Mouse (Mus musculus) liver, embryonic 14 days (tissue): ENCODE results near the gene Ndufa7. TPM values are rescaled to one million over a fixed set of nuclear protein-coding genes. Genes with fewer than 3 reads are reported as not detected.

Experiments used
- polyA plus RNA-seq: library from polyadenylated mRNA; depleted of rRNA; stranded (reverse); fragments of >200 nt; gene quantifications from 2 replicates; pipeline ENCODE4 v1.2.3, GENCODE M21; 2012; rRNA removed

Gene Ndufa7
- 125 and 147 TPM in 2 replicates for polyA plus RNA-seq

DNA sequence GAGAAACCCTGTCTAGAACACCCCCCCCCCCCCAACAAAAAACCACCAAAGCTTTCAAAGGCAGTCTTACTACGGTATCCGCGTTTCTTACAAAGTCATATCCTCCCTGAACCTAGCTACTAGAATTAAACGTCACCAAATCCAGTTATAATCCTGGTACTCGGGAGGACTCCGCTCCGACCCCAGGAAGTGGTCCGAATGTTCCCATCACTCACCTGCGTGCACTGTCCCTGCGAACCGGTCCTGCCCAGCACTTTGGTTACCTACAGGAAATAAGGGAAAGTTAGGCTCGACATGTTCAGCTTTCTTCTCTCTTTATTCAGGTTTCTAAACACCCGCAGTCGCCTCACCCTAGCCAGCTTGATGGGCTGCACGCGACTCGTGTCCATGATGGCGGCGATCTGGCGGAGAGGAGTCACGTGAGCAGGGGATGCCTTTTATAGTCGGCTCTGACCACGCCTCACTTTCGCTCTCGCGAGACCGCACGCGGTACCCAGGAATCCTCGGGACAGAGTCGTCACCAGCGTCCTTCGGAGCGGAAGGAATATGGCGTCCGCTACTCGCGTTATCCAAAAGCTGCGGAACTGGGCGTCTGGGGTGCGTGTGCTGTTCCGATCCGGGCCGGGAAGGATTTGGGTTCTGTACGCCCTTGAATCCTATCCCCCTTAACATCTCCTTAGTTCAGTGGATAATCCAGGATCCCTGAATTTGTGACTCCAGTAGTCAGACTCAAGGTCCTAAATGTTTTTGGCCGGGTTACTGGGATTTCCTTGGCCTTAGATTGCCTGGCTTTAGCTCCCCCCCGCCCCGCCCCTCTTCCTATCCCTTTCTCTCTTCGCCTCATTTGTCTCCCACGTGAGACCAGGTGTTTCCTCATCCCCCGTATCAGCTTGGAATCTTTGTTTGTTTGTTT lies at the start of gene Ndufa7, which contains the start of gene Rps28:
Ndufa7 (plus strand) TSS at position 489 of the 913 bp plus-strand sequence.
Rps28 (minus strand) TSS at position 479 of the 913 bp plus-strand sequence.

GRCm38 (mm10) chr17:33781124-33781977 lies 43.0 kb upstream of the Ndufa7 start, which contains the start of gene Angptl4:
Gene Angptl4 (minus strand): TSS chr17:33781830.

DNA sequence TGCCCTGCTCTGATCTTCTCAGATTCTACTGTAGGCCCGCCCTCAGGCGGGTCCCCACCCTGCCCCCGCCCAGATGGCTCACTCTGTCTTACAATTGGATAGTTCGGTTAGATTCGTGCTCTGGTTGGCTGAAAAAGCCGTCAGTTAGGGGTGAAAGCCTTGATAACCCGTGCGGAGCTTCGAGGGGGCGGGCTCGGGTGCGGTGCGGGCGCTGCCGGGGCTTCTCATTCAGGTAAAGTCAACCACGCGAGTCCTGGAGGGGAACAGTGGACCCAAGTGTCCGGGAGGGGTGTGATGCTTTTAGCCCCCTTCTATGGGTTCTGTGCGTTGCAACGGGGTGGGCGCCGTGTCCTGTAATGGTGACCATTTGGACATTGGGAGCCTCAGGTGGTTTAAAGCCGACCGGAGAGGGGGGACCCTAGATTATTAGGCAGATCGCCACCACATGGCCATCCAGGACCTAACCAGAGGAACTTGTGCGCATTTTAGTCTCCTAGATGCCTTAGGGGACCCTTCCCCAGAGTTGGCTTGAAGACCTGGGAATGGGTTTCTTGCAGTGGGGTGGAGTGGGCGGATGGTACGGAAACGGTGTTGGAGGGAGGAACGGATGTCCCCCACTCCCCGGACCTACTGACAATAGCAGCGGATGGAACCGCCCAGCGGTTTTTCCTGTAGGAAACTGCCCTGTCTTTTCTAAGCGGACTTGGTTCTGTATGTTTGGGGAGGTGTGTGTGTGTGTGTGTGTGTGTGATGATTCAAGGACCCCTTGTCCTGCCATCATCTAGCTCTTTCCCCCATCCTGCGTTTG lies 13.8 kb upstream of the Ndufa7 start, which contains the start of gene Kank3:
Kank3 (plus strand) TSS at position 186 of the 808 bp plus-strand sequence.

GRCm38 (mm10) chr17:33842966-33843795 lies 18.8 kb downstream of the Ndufa7 start, which contains the start of gene Cd320:
Gene Cd320 (plus strand): TSS chr17:33843091.

DNA sequence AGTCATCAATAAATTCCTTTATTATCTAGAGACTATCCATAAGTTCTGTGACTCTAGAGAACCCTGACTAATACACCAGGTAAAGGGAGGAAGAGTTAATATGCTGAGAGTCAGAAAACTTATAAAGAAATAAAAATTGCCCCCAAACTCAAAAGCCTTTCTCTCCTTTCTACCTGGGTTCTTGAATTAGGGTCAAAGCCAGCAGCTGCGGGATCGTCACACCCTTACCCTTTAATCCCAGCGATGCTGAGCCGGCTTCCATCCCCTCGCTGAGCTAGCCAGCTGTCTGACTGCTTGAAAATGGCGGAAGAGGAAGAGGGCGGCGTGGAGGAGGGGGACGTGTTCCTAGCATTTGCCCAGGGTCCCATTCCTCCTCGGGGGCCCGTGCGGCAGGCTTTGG lies 49.2 kb downstream of the Ndufa7 start, which contains the start of gene Gm7029:
Gm7029 (plus strand) TSS at position 301 of the 400 bp plus-strand sequence.

Other genes starting within 250 kb of the Ndufa7 start
- 18.4 and 23.1 TPM in 2 replicates for gene Zfp414, start 195.5 kb upstream of the Ndufa7 start, polyA plus RNA-seq
- 1.1 and 1.8 TPM in 2 replicates for gene Pram1, start 186.5 kb upstream of the Ndufa7 start, polyA plus RNA-seq
- 158 and 161 TPM in 2 replicates for gene Hnrnpm, start 137.7 kb upstream of the Ndufa7 start, polyA plus RNA-seq
- gene March2, start 105.9 kb upstream of the Ndufa7 start, polyA plus RNA-seq = 133 and 171 TPM in 2 replicates
- gene Rab11b, start 64.0 kb upstream of the Ndufa7 start, polyA plus RNA-seq = 84.2 and 94.7 TPM in 2 replicates
- gene Angptl4, start 42.7 kb upstream of the Ndufa7 start, polyA plus RNA-seq = 5.3 and 6.5 TPM in 2 replicates
- gene Kank3, start 14.1 kb upstream of the Ndufa7 start, polyA plus RNA-seq = 7.5 and 8.2 TPM in 2 replicates
- 798 and 847 TPM in 2 replicates for gene Rps28, start within 50 bp of the Ndufa7 start, polyA plus RNA-seq
- 6.8 TPM in 2 replicates for gene Cd320, start 18.5 kb downstream of the Ndufa7 start, polyA plus RNA-seq
- gene Gm7029, start 49.3 kb downstream of the Ndufa7 start, polyA plus RNA-seq = not detected in 2 replicates
- gene Kifc1, start 66.1 kb downstream of the Ndufa7 start, polyA plus RNA-seq = 37.2 and 40.2 TPM in 2 replicates
- gene Platr17, start 80.6 kb downstream of the Ndufa7 start, polyA plus RNA-seq = 0.45 and 0.64 TPM in 2 replicates
- 13.5 and 16.7 TPM in 2 replicates for gene Daxx, start 84.8 kb downstream of the Ndufa7 start, polyA plus RNA-seq
- 8.7 and 12.3 TPM in 2 replicates for gene Tapbp, start 91.3 kb downstream of the Ndufa7 start, polyA plus RNA-seq
- 10.9 and 11.4 TPM in 2 replicates for gene Zbtb22, start 91.3 kb downstream of the Ndufa7 start, polyA plus RNA-seq
- gene Rgl2, start 105.0 kb downstream of the Ndufa7 start, polyA plus RNA-seq = 15.3 and 15.4 TPM in 2 replicates
- gene Pfdn6, start 115.8 kb downstream of the Ndufa7 start, polyA plus RNA-seq = 72.9 and 74.1 TPM in 2 replicates
- 17.6 and 21.4 TPM in 2 replicates for gene Wdr46, start 116.1 kb downstream of the Ndufa7 start, polyA plus RNA-seq
- 1.0 and 1.2 TPM in 2 replicates for gene B3galt4, start 126.9 kb downstream of the Ndufa7 start, polyA plus RNA-seq
- gene Vps52, start 131.2 kb downstream of the Ndufa7 start, polyA plus RNA-seq = 15.7 and 18.1 TPM in 2 replicates
- 1,154 and 1,315 TPM in 2 replicates for gene Rps18, start 131.4 kb downstream of the Ndufa7 start, polyA plus RNA-seq
- 115 and 137 TPM in 2 replicates for gene H2-K1, start 175.8 kb downstream of the Ndufa7 start, polyA plus RNA-seq
- gene Ring1, start 200.1 kb downstream of the Ndufa7 start, polyA plus RNA-seq = 9.6 and 10.5 TPM in 2 replicates
- 28.0 and 29.0 TPM in 2 replicates for gene H2-Ke6, start 203.5 kb downstream of the Ndufa7 start, polyA plus RNA-seq
- gene Slc39a7, start 207.1 kb downstream of the Ndufa7 start, polyA plus RNA-seq = 27.2 and 30.7 TPM in 2 replicates
- gene Rxrb, start 207.2 kb downstream of the Ndufa7 start, polyA plus RNA-seq = 15.0 and 18.0 TPM in 2 replicates
- gene Col11a2, start 214.9 kb downstream of the Ndufa7 start, polyA plus RNA-seq = 0.27 and 0.33 TPM in 2 replicates